Mouse (Mus musculus): ENCODE measurements at regions not wholly inside any gene's neighbourhood (a gene's known extent, or its start where the extent isn't known, plus 50 kb on each side); places are given as distances from the start of the nearest gene placed in this dataset.

GRCm38 (mm10) chr9:41333526-41333925 lies 172.0 kb upstream of the Ubash3b start:
- H3K27me3 ChIP-seq (ENCODE audit: control insufficient read depth, insufficient read depth, low read length): no peaks in the 10 kb centered on the region
- no peak overlapping the region for H3K4me2 ChIP-seq (ENCODE audit: low read length)
- ATAC-seq (ENCODE audit: insufficient number of reproducible peaks, insufficient read depth, low FRiP score, low read depth): no peak
- H3K36me3 ChIP-seq (ENCODE audit: control insufficient read depth, insufficient read depth, low read length): no peaks in the 10 kb centered on the region
- WGBS: 100% methylated on average over 1 of the region's 1 CpGs
- peaks cover 9 to 15% of the 10 kb centered on the region in 2 experiments for H3K4me1 ChIP-seq (ENCODE audit: control insufficient read depth in 2 of 2, insufficient read depth in 2 of 2, low read length in 2 of 2)
- no peak overlapping the region for H3K27ac ChIP-seq (replicated peaks in 1 of 2; ENCODE audit: control insufficient read depth in 1 of 2, insufficient read depth in 1 of 2, low read depth in 2 of 2, low read length in 2 of 2)
- no peak overlapping the region for H3K9ac ChIP-seq (ENCODE audit: low read length)
- no peak overlapping the region for H3K4me3 ChIP-seq (ENCODE audit: control insufficient read depth in 1 of 2, insufficient read depth in 1 of 2, low read depth in 1 of 2, low read length in 2 of 2)
- no peaks in the 10 kb centered on the region for H3K9me3 ChIP-seq (ENCODE audit: control insufficient read depth, low read length)

GRCm38 (mm10) chr9:41328959-41329358 lies 167.5 kb upstream of the Ubash3b start:
- Histone ChIP-seq H3K36me3 (ENCODE audit: control insufficient read depth, insufficient read depth, low read length) (no peaks in the 10 kb centered on the region), H3K4me2 (ENCODE audit: low read length) (peak overlapping the region; percentile 33), H3K9me3 (ENCODE audit: control insufficient read depth, low read length) (no peaks in the 10 kb centered on the region), H3K4me1 (ENCODE audit: control insufficient read depth in 2 of 2, insufficient read depth in 2 of 2, low read length in 2 of 2) (peaks cover 7 to 15% of the 10 kb centered on the region in 2 experiments), H3K27me3 (ENCODE audit: control insufficient read depth, insufficient read depth, low read length) (no peaks in the 10 kb centered on the region), H3K4me3 (ENCODE audit: control insufficient read depth in 1 of 2, insufficient read depth in 1 of 2, low read depth in 1 of 2, low read length in 2 of 2) (no peak overlapping the region), H3K27ac (replicated peaks in 1 of 2; ENCODE audit: control insufficient read depth in 1 of 2, insufficient read depth in 1 of 2, low read depth in 2 of 2, low read length in 2 of 2) (peak overlapping the region; percentile 32 to 46; a peak in 2 of 4 replicates), H3K9ac (ENCODE audit: low read length) (no peak overlapping the region; the same call in 1 of the 2 replicates)
- 100% methylated on average over 1 of the region's 1 CpGs for WGBS
- no peak for ATAC-seq (ENCODE audit: insufficient number of reproducible peaks, insufficient read depth, low FRiP score, low read depth)

GRCm38 (mm10) chr9:41328480-41328879 lies 167.0 kb upstream of the Ubash3b start:
- H3K4me1 ChIP-seq (ENCODE audit: control insufficient read depth in 2 of 2, insufficient read depth in 2 of 2, low read length in 2 of 2): peaks cover 7 to 15% of the 10 kb centered on the region in 2 experiments
- no peak overlapping the region for H3K4me3 ChIP-seq (ENCODE audit: control insufficient read depth in 1 of 2, insufficient read depth in 1 of 2, low read depth in 1 of 2, low read length in 2 of 2)
- no peak for ATAC-seq (ENCODE audit: insufficient number of reproducible peaks, insufficient read depth, low FRiP score, low read depth)
- peak overlapping the region; percentile 33 for H3K4me2 ChIP-seq (ENCODE audit: low read length)
- no peaks in the 10 kb centered on the region for H3K36me3 ChIP-seq (ENCODE audit: control insufficient read depth, insufficient read depth, low read length)
- peak overlapping the region; percentile 32 to 46; a peak in 2 of 4 replicates for H3K27ac ChIP-seq (replicated peaks in 1 of 2; ENCODE audit: control insufficient read depth in 1 of 2, insufficient read depth in 1 of 2, low read depth in 2 of 2, low read length in 2 of 2)
- no peaks in the 10 kb centered on the region for H3K9me3 ChIP-seq (ENCODE audit: control insufficient read depth, low read length)
- no peaks in the 10 kb centered on the region for H3K27me3 ChIP-seq (ENCODE audit: control insufficient read depth, insufficient read depth, low read length)
- WGBS: 34% methylated on average over 5 of the region's 5 CpGs
- peak overlapping the region; percentile 27; the same call in 1 of the 2 replicates for H3K9ac ChIP-seq (ENCODE audit: low read length)

GRCm38 (mm10) chr9:41328056-41328455 lies 166.6 kb upstream of the Ubash3b start:
- no peaks in the 10 kb centered on the region for H3K27me3 ChIP-seq (ENCODE audit: control insufficient read depth, insufficient read depth, low read length)
- H3K4me3 ChIP-seq (ENCODE audit: control insufficient read depth in 1 of 2, insufficient read depth in 1 of 2, low read depth in 1 of 2, low read length in 2 of 2): no peak overlapping the region
- peak overlapping the region; percentile 27; the same call in 1 of the 2 replicates for H3K9ac ChIP-seq (ENCODE audit: low read length)
- ATAC-seq (ENCODE audit: insufficient number of reproducible peaks, insufficient read depth, low FRiP score, low read depth): no peak
- peaks cover 7 to 15% of the 10 kb centered on the region in 2 experiments for H3K4me1 ChIP-seq (ENCODE audit: control insufficient read depth in 2 of 2, insufficient read depth in 2 of 2, low read length in 2 of 2)
- peak overlapping the region; percentile 33 for H3K4me2 ChIP-seq (ENCODE audit: low read length)
- 9% methylated on average over 1 of the region's 1 CpGs for WGBS
- H3K27ac ChIP-seq (replicated peaks in 1 of 2; ENCODE audit: control insufficient read depth in 1 of 2, insufficient read depth in 1 of 2, low read depth in 2 of 2, low read length in 2 of 2): peak overlapping the region in 1 of 2 experiments; percentile 46; a peak in 2 of 4 replicates
- H3K36me3 ChIP-seq (ENCODE audit: control insufficient read depth, insufficient read depth, low read length): no peaks in the 10 kb centered on the region
- no peaks in the 10 kb centered on the region for H3K9me3 ChIP-seq (ENCODE audit: control insufficient read depth, low read length)

GRCm38 (mm10) chr9:41327561-41327960 lies 166.1 kb upstream of the Ubash3b start:
- H3K27me3 ChIP-seq (ENCODE audit: control insufficient read depth, insufficient read depth, low read length): no peaks in the 10 kb centered on the region
- WGBS: 74% methylated on average over 1 of the region's 1 CpGs

GRCm38 (mm10) chr9:41326772-41327560 lies 165.5 kb upstream of the Ubash3b start:
- Histone ChIP-seq H3K4me1 (ENCODE audit: control insufficient read depth in 2 of 2, insufficient read depth in 2 of 2, low read length in 2 of 2) (peaks cover 7 to 15% of the 10 kb centered on the region in 2 experiments), H3K9me3 (ENCODE audit: control insufficient read depth, low read length) (no peaks in the 10 kb centered on the region), H3K27me3 (ENCODE audit: control insufficient read depth, insufficient read depth, low read length) (no peaks in the 10 kb centered on the region), H3K4me3 (ENCODE audit: control insufficient read depth in 1 of 2, insufficient read depth in 1 of 2, low read depth in 1 of 2, low read length in 2 of 2) (no peak overlapping the region), H3K27ac (replicated peaks in 1 of 2; ENCODE audit: control insufficient read depth in 1 of 2, insufficient read depth in 1 of 2, low read depth in 2 of 2, low read length in 2 of 2) (peak overlapping the region; percentile 30 to 81), H3K9ac (ENCODE audit: low read length) (0 out of 2 replicates have a peak overlapping the region, but pooled peaks have one; percentile 38), H3K4me2 (ENCODE audit: low read length) (peak overlapping the region; percentile 33), H3K36me3 (ENCODE audit: control insufficient read depth, insufficient read depth, low read length) (no peaks in the 10 kb centered on the region)
- peak; percentile 79 for ATAC-seq (ENCODE audit: insufficient number of reproducible peaks, insufficient read depth, low FRiP score, low read depth)
- 29% methylated on average over 10 of the region's 10 CpGs for WGBS

More at GRCm38 (mm10) chr9:41327561-41327960, 166.1 kb upstream of the Ubash3b start:
- Histone ChIP-seq H3K4me2 (ENCODE audit: low read length) (peak overlapping the region; percentile 33), H3K9ac (ENCODE audit: low read length) (0 out of 2 replicates have a peak overlapping the region, but pooled peaks have one; percentile 38), H3K9me3 (ENCODE audit: control insufficient read depth, low read length) (no peaks in the 10 kb centered on the region), H3K4me3 (ENCODE audit: control insufficient read depth in 1 of 2, insufficient read depth in 1 of 2, low read depth in 1 of 2, low read length in 2 of 2) (no peak overlapping the region), H3K27ac (replicated peaks in 1 of 2; ENCODE audit: control insufficient read depth in 1 of 2, insufficient read depth in 1 of 2, low read depth in 2 of 2, low read length in 2 of 2) (peak overlapping the region in 1 of 2 experiments; percentile 81; a peak in 2 of 4 replicates), H3K4me1 (ENCODE audit: control insufficient read depth in 2 of 2, insufficient read depth in 2 of 2, low read length in 2 of 2) (peaks cover 7 to 15% of the 10 kb centered on the region in 2 experiments), H3K36me3 (ENCODE audit: control insufficient read depth, insufficient read depth, low read length) (no peaks in the 10 kb centered on the region)
- ATAC-seq (ENCODE audit: insufficient number of reproducible peaks, insufficient read depth, low FRiP score, low read depth): no peak

GRCm38 (mm10) chr9:41321521-41321920 lies 160.0 kb upstream of the Ubash3b start:
- H3K4me2 ChIP-seq (ENCODE audit: low read length): no peak overlapping the region
- WGBS: 37% methylated on average over 7 of the region's 7 CpGs
- no peaks in the 10 kb centered on the region for H3K9me3 ChIP-seq (ENCODE audit: control insufficient read depth, low read length)
- H3K4me3 ChIP-seq (ENCODE audit: control insufficient read depth in 1 of 2, insufficient read depth in 1 of 2, low read depth in 1 of 2, low read length in 2 of 2): no peak overlapping the region
- no peaks in the 10 kb centered on the region for H3K27me3 ChIP-seq (ENCODE audit: control insufficient read depth, insufficient read depth, low read length)
- H3K9ac ChIP-seq (ENCODE audit: low read length): no peak overlapping the region
- no peaks in the 10 kb centered on the region for H3K4me1 ChIP-seq (ENCODE audit: control insufficient read depth in 2 of 2, insufficient read depth in 2 of 2, low read length in 2 of 2)
- ATAC-seq (ENCODE audit: insufficient number of reproducible peaks, insufficient read depth, low FRiP score, low read depth): no peak
- no peak overlapping the region for H3K27ac ChIP-seq (replicated peaks in 1 of 2; ENCODE audit: control insufficient read depth in 1 of 2, insufficient read depth in 1 of 2, low read depth in 2 of 2, low read length in 2 of 2)
- no peaks in the 10 kb centered on the region for H3K36me3 ChIP-seq (ENCODE audit: control insufficient read depth, insufficient read depth, low read length)

Measured in heart, embryonic 14.5 days (tissue).